Mouse (Mus musculus) inflammation-experienced regulatory T-cells, adult 16 weeks (primary cell): ENCODE measurements around the gene Pin1rt1. TPM values are rescaled to one million over a fixed set of nuclear protein-coding genes. Genes with fewer than 3 reads are reported as not detected.

Experiments
- polyA plus RNA-seq: library from polyadenylated mRNA; unstranded; fragments of 100-300 nt; shearing (Covaris generic); gene quantifications from one replicate; pipeline ENCODE4 v1.2.1, GENCODE M21; 2017

Pin1rt1 gene
- not detected for polyA plus RNA-seq

DNA sequence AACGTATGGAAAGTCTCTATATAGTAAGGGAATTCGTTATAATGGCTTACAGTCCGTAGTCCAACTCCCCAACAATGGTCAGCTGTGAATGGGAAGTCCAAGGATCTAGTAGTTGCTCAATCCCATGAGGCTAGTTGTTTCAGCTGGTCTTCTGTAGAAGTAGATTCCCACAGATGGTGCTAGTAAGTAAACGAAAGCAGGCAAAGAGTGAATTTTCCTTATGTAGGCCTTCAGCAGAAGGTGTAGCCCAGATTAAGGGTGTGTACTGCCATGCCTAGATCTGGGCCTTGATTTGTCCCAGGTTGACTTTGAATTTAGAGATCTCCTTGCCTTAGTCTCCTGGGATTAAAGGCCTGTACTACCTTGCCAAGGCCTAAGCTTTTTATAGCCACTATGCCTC lies at the start of gene Pin1rt1:
Gene Pin1rt1, minus strand, starts transcription at position 101 of the 400 bp plus-strand sequence.

DNA sequence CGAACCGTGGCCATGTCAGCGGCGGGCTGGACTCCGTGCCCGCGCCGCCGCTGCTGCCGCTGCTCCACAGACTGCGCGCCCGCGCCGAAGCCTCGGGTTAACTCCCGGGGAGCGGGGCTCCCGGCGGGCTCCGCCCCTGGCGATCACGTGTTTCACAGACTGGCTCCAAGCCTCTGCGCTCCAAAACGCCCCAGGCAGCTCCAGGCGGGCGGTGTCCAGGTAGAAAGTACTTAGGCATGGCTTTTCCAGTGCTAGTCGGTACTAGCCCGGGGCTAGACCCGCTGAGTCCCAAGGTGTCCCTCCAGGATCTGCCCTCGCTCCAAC lies 26.5 kb upstream of the Pin1rt1 start, which contains the start of gene Depdc7:
Gene Depdc7, minus strand, starts transcription at position 138 of the 324 bp plus-strand sequence.

DNA sequence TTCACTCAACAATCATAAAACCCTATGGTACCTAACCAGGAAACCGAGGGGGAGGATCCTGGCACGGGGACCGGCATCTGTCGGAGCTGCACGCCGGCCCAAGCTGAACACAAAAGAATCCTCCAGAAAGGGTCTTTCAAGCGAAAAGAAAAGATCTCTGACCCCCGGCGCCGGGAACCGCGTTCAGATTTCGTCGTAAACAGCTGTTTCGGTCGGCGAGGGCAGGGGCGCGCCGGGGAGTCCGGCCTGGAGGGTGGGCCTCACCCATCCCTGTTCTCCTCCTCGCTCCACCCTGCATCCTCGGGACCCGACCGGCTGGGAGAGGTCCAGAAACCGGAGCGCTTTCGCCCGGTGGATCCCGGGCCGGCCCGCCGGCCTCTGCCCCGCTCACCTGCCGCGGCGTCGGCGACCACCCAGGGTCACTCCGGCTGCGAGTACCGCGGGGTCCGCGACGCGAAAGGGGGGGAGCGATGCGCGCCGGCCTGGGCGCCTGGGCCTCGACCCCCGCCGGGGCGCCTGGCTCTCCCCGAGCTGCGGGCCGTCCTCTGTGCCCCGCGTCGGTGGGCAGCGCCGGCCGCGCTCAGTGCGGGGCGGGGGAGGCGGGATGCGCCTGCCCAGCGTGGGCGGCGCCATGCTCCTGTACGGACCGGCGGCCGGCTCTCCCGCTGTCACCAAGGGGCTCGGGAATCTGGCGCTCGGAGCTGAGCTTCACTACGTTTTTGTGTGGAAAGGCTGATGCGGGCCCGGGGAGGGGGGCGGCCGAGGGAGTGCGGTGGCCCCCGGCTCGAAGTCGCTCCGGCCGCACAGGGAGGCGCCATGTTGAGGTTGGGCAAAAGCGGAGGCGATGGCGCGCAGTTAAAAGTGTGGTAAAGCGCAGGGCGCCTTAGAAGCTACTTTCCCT lies 4.3 kb downstream of the Pin1rt1 start, which contains the start of gene Tcp11l1:
Gene Tcp11l1, minus strand, starts transcription at position 585 of the 901 bp plus-strand sequence.

Other genes starting within 250 kb of the Pin1rt1 start
- gene Hipk3, start 221.9 kb downstream of the Pin1rt1 start, polyA plus RNA-seq, result 13.9 TPM
- 80.8 TPM for gene Cstf3, start 125.9 kb downstream of the Pin1rt1 start, polyA plus RNA-seq
- 0.35 TPM for gene Tcp11l1, start 4.2 kb downstream of the Pin1rt1 start, polyA plus RNA-seq
- not detected for gene Depdc7, start 26.5 kb upstream of the Pin1rt1 start, polyA plus RNA-seq
- gene Qser1, start 100.4 kb upstream of the Pin1rt1 start, polyA plus RNA-seq, result 1.1 TPM
- 3.5 TPM for gene Prrg4, start 133.5 kb upstream of the Pin1rt1 start, polyA plus RNA-seq
- gene Ccdc73, start 151.4 kb upstream of the Pin1rt1 start, polyA plus RNA-seq, result 1.6 TPM